8 mouse cellular contexts compared by ENCODE assay signal in the genomic region with DNA sequence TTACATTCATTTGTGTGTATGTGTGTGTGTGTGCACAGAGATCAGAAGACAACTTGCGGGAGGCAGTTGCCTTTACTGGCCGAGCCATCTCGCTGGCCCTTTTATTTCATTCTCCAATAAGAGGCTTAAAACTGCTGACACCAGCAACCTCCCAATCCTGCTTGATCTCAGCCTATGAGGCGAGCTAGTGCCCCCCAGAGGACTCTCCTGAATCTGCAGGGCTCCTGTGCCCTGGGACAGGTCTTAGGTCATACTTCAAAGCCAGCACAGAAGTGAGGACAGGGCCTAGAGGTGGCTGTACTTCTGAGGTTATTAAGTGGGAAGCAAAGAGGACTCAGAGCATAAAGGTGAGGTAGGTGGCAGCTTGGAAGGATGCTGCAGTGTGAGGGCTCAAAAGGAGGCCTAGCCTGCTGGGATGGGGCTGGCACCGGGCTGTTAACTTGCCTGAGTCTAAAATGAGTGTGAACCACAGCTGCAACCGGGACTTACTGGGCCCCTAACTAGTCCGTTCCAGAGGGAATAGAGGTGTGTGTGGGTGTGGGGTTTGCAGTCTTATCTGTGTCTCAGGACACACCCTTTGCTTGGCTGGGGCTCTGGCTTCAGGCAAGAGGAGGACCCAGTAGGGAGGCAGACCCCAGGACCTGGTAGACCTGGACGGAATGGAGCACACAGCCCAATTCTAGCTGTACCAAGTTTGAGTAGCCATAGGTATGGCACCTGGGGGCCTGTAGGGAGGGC. TPM values are rescaled to one million over a fixed set of nuclear protein-coding genes. Genes with fewer than 3 reads are reported as not detected.
DNase-seq lines count a peak whose midpoint lies in the region; ATAC-seq lines count a peak whose summit lies in the region.

No protein-coding gene starts in this region.

- no peak for ATAC-seq in forebrain, embryonic 12.5 days (ENCODE audit: low FRiP score)
- ATAC-seq in forebrain, embryonic 16.5 days = no peak

- H3K4me3 ChIP-seq in forebrain, embryonic 12.5 days (replicated peaks) = no peak overlapping the region
- no peak overlapping the region for H3K4me3 ChIP-seq in forebrain, embryonic 16.5 days (replicated peaks; ENCODE audit: low read length)

- no peak overlapping the region for H3K27ac ChIP-seq in forebrain, embryonic 12.5 days
- H3K27ac ChIP-seq in forebrain, embryonic 16.5 days (ENCODE audit: low read length) = no peak overlapping the region

- no peaks in the 10 kb centered on the region for H3K9me3 ChIP-seq in forebrain, embryonic 12.5 days
- no peaks in the 10 kb centered on the region for H3K9me3 ChIP-seq in forebrain, embryonic 16.5 days (ENCODE audit: control insufficient read depth, low read length)

- H3K36me3 ChIP-seq in forebrain, embryonic 12.5 days (replicated peaks) = peaks cover 93% of the 10 kb centered on the region
- peaks cover 46% of the 10 kb centered on the region for H3K36me3 ChIP-seq in forebrain, embryonic 16.5 days (ENCODE audit: control insufficient read depth, insufficient read depth)

- no peaks in the 10 kb centered on the region for H3K27me3 ChIP-seq in forebrain, embryonic 12.5 days
- no peaks in the 10 kb centered on the region for H3K27me3 ChIP-seq in forebrain, embryonic 16.5 days (replicated peaks; ENCODE audit: control insufficient read depth, insufficient read depth, low read length)

- DNase-seq in ovary, postnatal 36 days (ENCODE audit: low spot score) = peak; percentile 47
- DNase-seq in ovary, adult 18-20 months (ENCODE audit: low spot score) = no peak
- peak; percentile 60 to 65 for DNase-seq in adrenal gland, adult 18-20 months (ENCODE audit: low spot score in 2 of 2)
- peak; percentile 43 to 63 for DNase-seq in gastrocnemius, adult 8-10 months (ENCODE audit: low spot score in 2 of 2)
- DNase-seq in liver = peak; percentile 75
- DNase-seq in retina, postnatal 7 days (ENCODE audit: low read depth, low spot score) = peak; percentile 55

- H3K4me1 ChIP-seq in forebrain, embryonic 12.5 days = no peaks in the 10 kb centered on the region
- H3K4me1 ChIP-seq in forebrain, embryonic 16.5 days (replicated peaks; ENCODE audit: control insufficient read depth, insufficient read depth, low read length) = no peaks in the 10 kb centered on the region

- 62% methylated on average over 8 of the region's 8 CpGs for WGBS in forebrain, embryonic 12.5 days
- 71% methylated on average over 8 of the region's 8 CpGs for WGBS in forebrain, embryonic 16.5 days

- no peak overlapping the region for H3K4me2 ChIP-seq in forebrain, embryonic 12.5 days
- H3K4me2 ChIP-seq in forebrain, embryonic 16.5 days (ENCODE audit: low read length) = no peak overlapping the region

- H3K9ac ChIP-seq in forebrain, embryonic 12.5 days = no peak overlapping the region
- no peak overlapping the region for H3K9ac ChIP-seq in forebrain, embryonic 16.5 days (replicated peaks; ENCODE audit: low read depth, low read length)

RNA-seq across cellular contexts. Expression of gene Ttll12, which starts 11.4 kb away (rescaled TPM):
- 10 to 100 TPM; 27.9 to 30.4 TPM for total RNA-seq in adrenal gland, adult 18-20 months (2021)
- 1 to 10 TPM; 3.4 to 5.0 (median 4.2) TPM for total RNA-seq in gastrocnemius, adult 8-10 months (2022)
- polyA plus RNA-seq in forebrain, embryonic 12.5 days (2016; fragmentation: Nextera tagmentation; extraction: Ambion mirVana) = 45.9 and 49.9 TPM in 2 replicates
- 47.6 and 49.6 TPM in 2 replicates for polyA plus RNA-seq in forebrain, embryonic 16.5 days (2015; fragmentation: Nextera tagmentation; extraction: Ambion mirVana)

RNA-seq across cellular contexts. Expression of gene Mcat, which starts 20.0 kb away (rescaled TPM):
- total RNA-seq in adrenal gland, adult 18-20 months (2021) = 10 to 100 TPM; 31.1 to 41.3 TPM
- 10 to 100 TPM; 21.9 to 25.0 (median 23.2) TPM for total RNA-seq in gastrocnemius, adult 8-10 months (2022)
- polyA plus RNA-seq in forebrain, embryonic 12.5 days (2016; fragmentation: Nextera tagmentation; extraction: Ambion mirVana) = 37.4 and 38.8 TPM in 2 replicates
- polyA plus RNA-seq in forebrain, embryonic 16.5 days (2015; fragmentation: Nextera tagmentation; extraction: Ambion mirVana) = 34.3 and 34.7 TPM in 2 replicates

RNA-seq across cellular contexts. Expression of gene Tspo, which starts 20.2 kb away (rescaled TPM):
- total RNA-seq in adrenal gland, adult 18-20 months (2021) = 100 to 1,000 TPM; 395 to 578 TPM
- 10 to 100 TPM; 25.3 to 34.8 (median 30.5) TPM for total RNA-seq in gastrocnemius, adult 8-10 months (2022)
- polyA plus RNA-seq in forebrain, embryonic 12.5 days (2016; fragmentation: Nextera tagmentation; extraction: Ambion mirVana) = 15.5 and 16.3 TPM in 2 replicates
- 10.1 and 10.6 TPM in 2 replicates for polyA plus RNA-seq in forebrain, embryonic 16.5 days (2015; fragmentation: Nextera tagmentation; extraction: Ambion mirVana)

RNA-seq across cellular contexts. Expression of gene Bik, which starts 56.9 kb away (rescaled TPM):
- total RNA-seq in adrenal gland, adult 18-20 months (2021) = 1 to 10 TPM; 3.9 to 4.8 TPM
- total RNA-seq in gastrocnemius, adult 8-10 months (2022) = 1 to 10 TPM; 1.1 to 2.5 (median 2.1) TPM
- 1.4 and 1.7 TPM in 2 replicates for polyA plus RNA-seq in forebrain, embryonic 12.5 days (2016; fragmentation: Nextera tagmentation; extraction: Ambion mirVana)
- polyA plus RNA-seq in forebrain, embryonic 16.5 days (2015; fragmentation: Nextera tagmentation; extraction: Ambion mirVana) = 0.36 and 1.1 TPM in 2 replicates

Comparison
In these comparisons a context has a peak if more than half of its experiments do, and no peak if none do; other contexts are left out.
1. RNA of gene Ttll12, which starts 11.4 kb away (total RNA-seq): 27.9 to 30.4 TPM in adrenal gland, adult 18-20 months; 3.4 to 5.0 TPM in gastrocnemius, adult 8-10 months; every median in the first group is over 4 times any median in the second.
2. RNA of gene Tspo, which starts 20.2 kb away (total RNA-seq): 395 to 578 TPM in adrenal gland, adult 18-20 months; 25.3 to 34.8 TPM in gastrocnemius, adult 8-10 months; every median in the first group is over 10 times any median in the second.